Mouse (Mus musculus): ENCODE results near the gene Slc34a2. TPM values are rescaled to one million over a fixed set of nuclear protein-coding genes. Genes with fewer than 3 reads are reported as not detected.

Gene Slc34a2
- polyA plus RNA-seq, 1 experiment from 2014 or later, result not detected

- Histone ChIP-seq H3K9me3 (replicated peaks; ENCODE audit: control insufficient read depth, low read length) (no peaks in the 10 kb centered on the region), H3K9ac (ENCODE audit: low read depth, low read length) (no peak overlapping the region), H3K27ac (ENCODE audit: low read depth, low read length) (no peak overlapping the region), H3K4me1 (ENCODE audit: control insufficient read depth, insufficient read depth, low read length) (no peaks in the 10 kb centered on the region), H3K27me3 (ENCODE audit: control insufficient read depth, insufficient read depth, low read length) (no peaks in the 10 kb centered on the region), H3K4me2 (no peak overlapping the region), H3K36me3 (ENCODE audit: control insufficient read depth, insufficient read depth, low read length) (no peaks in the 10 kb centered on the region), H3K4me3 (ENCODE audit: low read depth, low read length) (no peak overlapping the region)
- 56% methylated on average over 4 of the region's 4 CpGs for WGBS (ENCODE audit: insufficient replicate concordance)
- no peak for ATAC-seq (replicated peaks; ENCODE audit: insufficient number of reproducible peaks, low FRiP score, low TSS enrichment)
Measured at GRCm38 (mm10) chr5:53110225-53110624, 72.3 kb downstream of the Slc34a2 start.

DNA sequence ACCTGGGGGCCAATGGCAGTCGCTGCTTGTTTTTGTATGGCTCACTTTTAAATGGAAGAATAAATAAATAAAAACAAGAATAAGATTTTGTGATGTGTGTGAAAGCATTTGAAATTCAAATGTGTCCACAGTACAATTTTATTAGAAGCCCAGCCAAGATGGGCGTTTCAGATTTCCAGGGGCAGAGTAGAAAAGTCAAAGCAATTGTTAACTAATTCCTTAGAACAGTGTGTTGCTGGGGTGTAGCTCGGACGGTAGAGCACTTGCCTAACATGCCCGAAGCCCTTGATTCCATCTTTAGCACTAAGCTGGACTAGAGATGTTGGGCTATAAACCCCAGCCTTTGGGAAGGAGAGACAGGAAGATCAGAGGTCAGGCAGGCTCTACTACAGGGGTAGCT lies 73.2 kb downstream of the Slc34a2 start:
- no peaks in the 10 kb centered on the region for H3K36me3 ChIP-seq (ENCODE audit: control insufficient read depth, insufficient read depth, low read length)
- no peak overlapping the region for H3K27ac ChIP-seq (ENCODE audit: low read depth, low read length)
- no peaks in the 10 kb centered on the region for H3K27me3 ChIP-seq (ENCODE audit: control insufficient read depth, insufficient read depth, low read length)
- 71% methylated on average over 5 of the region's 5 CpGs for WGBS (ENCODE audit: insufficient replicate concordance)
- no peak for ATAC-seq (replicated peaks; ENCODE audit: insufficient number of reproducible peaks, low FRiP score, low TSS enrichment)
- H3K9ac ChIP-seq (ENCODE audit: low read depth, low read length), result no peak overlapping the region
- no peaks in the 10 kb centered on the region for H3K9me3 ChIP-seq (replicated peaks; ENCODE audit: control insufficient read depth, low read length)
- no peak overlapping the region for H3K4me2 ChIP-seq
- no peak overlapping the region for H3K4me3 ChIP-seq (ENCODE audit: low read depth, low read length)
- H3K4me1 ChIP-seq (ENCODE audit: control insufficient read depth, insufficient read depth, low read length), result no peaks in the 10 kb centered on the region

GRCm38 (mm10) chr5:53112942-53113341 lies 75.1 kb downstream of the Slc34a2 start:
- Histone ChIP-seq H3K9me3 (replicated peaks; ENCODE audit: control insufficient read depth, low read length) (no peaks in the 10 kb centered on the region), H3K36me3 (ENCODE audit: control insufficient read depth, insufficient read depth, low read length) (no peaks in the 10 kb centered on the region), H3K4me3 (ENCODE audit: low read depth, low read length) (no peak overlapping the region), H3K9ac (ENCODE audit: low read depth, low read length) (no peak overlapping the region), H3K27me3 (ENCODE audit: control insufficient read depth, insufficient read depth, low read length) (no peaks in the 10 kb centered on the region), H3K4me1 (ENCODE audit: control insufficient read depth, insufficient read depth, low read length) (no peaks in the 10 kb centered on the region), H3K4me2 (no peak overlapping the region), H3K27ac (ENCODE audit: low read depth, low read length) (no peak overlapping the region)
- WGBS (ENCODE audit: insufficient replicate concordance), result 88% methylated on average over 5 of the region's 5 CpGs
- ATAC-seq (replicated peaks; ENCODE audit: insufficient number of reproducible peaks, low FRiP score, low TSS enrichment), result no peak

DNA sequence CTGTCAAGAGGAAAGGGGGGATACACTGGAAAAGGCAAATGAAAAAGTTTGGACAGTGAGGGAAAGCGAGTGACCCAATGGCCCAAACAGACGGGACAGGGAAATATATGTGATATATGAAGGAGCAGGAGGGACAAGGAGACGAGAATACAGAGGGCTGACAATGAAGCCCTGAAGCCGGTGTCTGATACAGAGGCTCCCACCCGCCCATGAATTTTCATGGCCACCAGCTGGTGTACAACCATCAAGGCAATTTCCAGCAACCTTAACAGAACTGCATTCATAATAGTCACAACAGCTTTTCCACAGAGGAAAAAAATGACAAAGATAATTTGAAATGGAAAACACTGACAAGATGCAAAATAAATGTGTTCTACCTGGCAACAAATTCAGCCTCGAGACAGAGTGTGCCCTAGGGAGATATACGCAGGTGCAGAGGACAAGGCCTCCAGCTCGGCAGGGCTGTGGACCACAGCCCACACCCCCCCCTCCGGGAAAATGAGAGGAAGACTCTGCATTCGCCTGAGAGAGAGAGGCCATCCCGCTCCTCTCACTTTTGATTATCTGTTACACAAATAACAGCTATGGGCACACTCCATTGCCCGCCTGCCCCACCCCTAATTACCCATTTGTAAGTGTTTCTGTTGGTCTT lies 76.9 kb downstream of the Slc34a2 start:
- Histone ChIP-seq H3K27ac (ENCODE audit: low read depth, low read length) (no peak overlapping the region), H3K4me3 (ENCODE audit: low read depth, low read length) (no peak overlapping the region), H3K27me3 (ENCODE audit: control insufficient read depth, insufficient read depth, low read length) (no peaks in the 10 kb centered on the region), H3K9me3 (replicated peaks; ENCODE audit: control insufficient read depth, low read length) (no peaks in the 10 kb centered on the region), H3K9ac (ENCODE audit: low read depth, low read length) (no peak overlapping the region), H3K4me2 (no peak overlapping the region), H3K36me3 (ENCODE audit: control insufficient read depth, insufficient read depth, low read length) (no peaks in the 10 kb centered on the region), H3K4me1 (ENCODE audit: control insufficient read depth, insufficient read depth, low read length) (no peaks in the 10 kb centered on the region)
- no peak for ATAC-seq (replicated peaks; ENCODE audit: insufficient number of reproducible peaks, low FRiP score, low TSS enrichment)
- WGBS (ENCODE audit: insufficient replicate concordance), result 69% methylated on average over 12 of the region's 12 CpGs

DNA sequence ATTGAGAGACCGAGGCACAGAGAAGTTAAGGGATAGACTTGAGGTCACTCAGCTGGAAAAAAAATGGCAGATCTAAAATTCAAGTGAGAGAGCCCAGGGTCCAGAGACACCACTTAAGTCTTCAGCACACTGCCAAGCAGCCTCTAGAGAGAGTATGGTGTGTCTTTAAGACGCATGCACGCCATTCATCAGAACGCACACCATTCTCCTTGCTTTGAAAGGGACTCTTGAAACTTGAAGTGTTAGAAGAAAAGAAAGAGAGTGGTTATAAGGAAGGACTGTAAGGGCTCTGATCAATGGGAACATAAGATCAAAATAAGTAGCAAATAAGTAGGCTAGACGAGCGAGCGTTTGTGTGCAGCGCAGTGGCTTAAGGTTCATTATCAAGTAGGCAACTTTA lies 80.3 kb downstream of the Slc34a2 start:
- H3K27ac ChIP-seq (ENCODE audit: low read depth, low read length), result no peak overlapping the region
- no peaks in the 10 kb centered on the region for H3K27me3 ChIP-seq (ENCODE audit: control insufficient read depth, insufficient read depth, low read length)
- no peak overlapping the region for H3K4me3 ChIP-seq (ENCODE audit: low read depth, low read length)
- no peaks in the 10 kb centered on the region for H3K4me1 ChIP-seq (ENCODE audit: control insufficient read depth, insufficient read depth, low read length)
- H3K9me3 ChIP-seq (replicated peaks; ENCODE audit: control insufficient read depth, low read length), result no peaks in the 10 kb centered on the region
- H3K36me3 ChIP-seq (ENCODE audit: control insufficient read depth, insufficient read depth, low read length), result no peaks in the 10 kb centered on the region
- H3K9ac ChIP-seq (ENCODE audit: low read depth, low read length), result no peak overlapping the region
- no peak overlapping the region for H3K4me2 ChIP-seq
- no peak for ATAC-seq (replicated peaks; ENCODE audit: insufficient number of reproducible peaks, low FRiP score, low TSS enrichment)
- whole genome bisulfite sequencing (ENCODE audit: insufficient replicate concordance), result 88% methylated on average over 8 of the region's 8 CpGs

DNA sequence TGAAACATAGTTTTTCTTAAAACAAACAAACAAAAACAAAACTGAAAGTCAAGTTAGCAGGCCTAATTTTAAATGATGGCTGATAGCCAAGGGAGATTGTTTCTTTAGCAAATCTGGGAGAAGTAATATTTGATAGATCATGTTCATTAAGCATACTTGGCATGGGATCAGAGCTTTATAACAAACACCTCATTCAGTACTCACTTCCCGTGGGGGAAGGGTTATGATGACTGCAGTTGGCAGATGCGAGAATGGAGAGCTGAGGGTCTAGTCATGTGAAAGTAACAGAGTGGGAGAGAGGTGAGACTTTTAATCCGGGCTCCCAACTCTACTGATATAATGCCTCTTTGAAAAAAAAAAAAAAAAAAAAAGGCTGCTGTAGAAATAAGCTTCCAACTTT lies 81.8 kb downstream of the Slc34a2 start:
- Histone ChIP-seq H3K4me3 (ENCODE audit: low read depth, low read length) (no peak overlapping the region), H3K36me3 (ENCODE audit: control insufficient read depth, insufficient read depth, low read length) (no peaks in the 10 kb centered on the region), H3K9me3 (replicated peaks; ENCODE audit: control insufficient read depth, low read length) (no peaks in the 10 kb centered on the region), H3K4me2 (no peak overlapping the region), H3K4me1 (ENCODE audit: control insufficient read depth, insufficient read depth, low read length) (no peaks in the 10 kb centered on the region), H3K27ac (ENCODE audit: low read depth, low read length) (no peak overlapping the region), H3K27me3 (ENCODE audit: control insufficient read depth, insufficient read depth, low read length) (no peaks in the 10 kb centered on the region), H3K9ac (ENCODE audit: low read depth, low read length) (no peak overlapping the region)
- WGBS (ENCODE audit: insufficient replicate concordance), result 53% methylated on average over 3 of the region's 3 CpGs
- ATAC-seq (replicated peaks; ENCODE audit: insufficient number of reproducible peaks, low FRiP score, low TSS enrichment), result no peak

Other genes starting within 250 kb of the Slc34a2 start
- 82.6 and 90.7 TPM in 2 replicates for gene Anapc4, start 204.1 kb upstream of the Slc34a2 start, polyA plus RNA-seq (2014; fragmentation: Nextera tagmentation; extraction: Ambion mirVana)
- gene Sel1l3, start 175.8 kb downstream of the Slc34a2 start, polyA plus RNA-seq (2014; fragmentation: Nextera tagmentation; extraction: Ambion mirVana), result 1.5 and 1.9 TPM in 2 replicates
- gene Smim20, start 229.0 kb downstream of the Slc34a2 start, polyA plus RNA-seq (2014; fragmentation: Nextera tagmentation; extraction: Ambion mirVana), result 146 and 150 TPM in 2 replicates

Measured in heart, embryonic 11.5 days (tissue).